ENCODE assay signal across 8 mouse cellular contexts in the genomic region with DNA sequence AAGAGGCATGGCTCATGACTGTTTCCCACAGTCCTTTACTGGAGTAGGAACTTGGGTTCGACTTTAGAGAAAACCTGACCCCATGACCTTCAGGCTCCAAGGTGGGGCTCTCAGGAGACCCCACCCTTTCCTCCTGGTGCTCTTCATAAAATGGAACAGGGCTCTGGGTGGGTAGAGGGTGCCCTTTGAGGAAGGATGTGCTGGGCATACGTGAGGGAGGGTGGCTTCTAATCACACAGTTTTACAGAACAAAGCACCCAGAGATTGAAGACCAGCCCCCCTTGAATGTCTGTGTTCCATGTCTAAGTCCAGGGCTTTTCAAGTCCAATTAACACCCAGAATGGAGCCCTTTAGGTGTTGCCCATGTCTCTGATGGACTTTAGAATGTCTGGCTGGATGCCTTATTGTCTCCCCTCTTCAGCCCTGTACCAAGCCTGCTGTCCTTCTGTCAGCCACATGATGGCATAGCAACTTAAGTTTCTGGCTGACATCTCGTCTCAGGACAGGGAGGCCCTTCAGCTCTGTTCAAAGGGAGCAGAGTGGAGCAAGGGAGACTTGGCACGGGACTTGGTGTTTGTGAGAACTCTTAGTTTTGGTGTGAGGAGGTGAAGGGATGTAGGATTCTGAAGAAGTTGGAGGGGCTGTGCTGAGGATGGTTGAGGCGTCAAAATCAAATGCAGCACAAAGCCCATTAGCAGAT.
DNase-seq lines count a peak whose midpoint lies in the region; ATAC-seq lines count a peak whose summit lies in the region.

No protein-coding gene starts in this region.

- H3K9me3 ChIP-seq in embryonic facial prominence, embryonic 10.5 days: no peaks in the 10 kb centered on the region
- H3K9me3 ChIP-seq in heart, embryonic 12.5 days (replicated peaks): no peaks in the 10 kb centered on the region
- H3K9me3 ChIP-seq in lung, embryonic 15.5 days: no peaks in the 10 kb centered on the region

- H3K27me3 ChIP-seq in embryonic facial prominence, embryonic 10.5 days (replicated peaks; ENCODE audit: low read depth, poor library complexity, severe bottlenecking): peaks cover 9% of the 10 kb centered on the region; the same call in 1 of the 2 replicates
- peaks cover 15% of the 10 kb centered on the region; the same call in 1 of the 2 replicates for H3K27me3 ChIP-seq in heart, embryonic 12.5 days (replicated peaks)
- H3K27me3 ChIP-seq in lung, embryonic 15.5 days: peaks cover 5% of the 10 kb centered on the region; the same call in 1 of the 2 replicates

- H3K4me2 ChIP-seq in heart, embryonic 12.5 days: no peak overlapping the region
- H3K4me2 ChIP-seq in lung, embryonic 15.5 days: no peak overlapping the region

- H3K4me3 ChIP-seq in embryonic facial prominence, embryonic 10.5 days: no peak overlapping the region
- no peak overlapping the region for H3K4me3 ChIP-seq in heart, embryonic 12.5 days
- no peak overlapping the region for H3K4me3 ChIP-seq in lung, embryonic 15.5 days

- no peak overlapping the region for H3K27ac ChIP-seq in embryonic facial prominence, embryonic 10.5 days (replicated peaks)
- H3K27ac ChIP-seq in heart, embryonic 12.5 days (ENCODE audit: poor library complexity, severe bottlenecking): no peak overlapping the region
- H3K27ac ChIP-seq in lung, embryonic 15.5 days: no peak overlapping the region

- peaks cover 7% of the 10 kb centered on the region for H3K4me1 ChIP-seq in embryonic facial prominence, embryonic 10.5 days
- H3K4me1 ChIP-seq in heart, embryonic 12.5 days (replicated peaks): no peaks in the 10 kb centered on the region
- H3K4me1 ChIP-seq in lung, embryonic 15.5 days: no peaks in the 10 kb centered on the region

- ATAC-seq in heart, embryonic 12.5 days (ENCODE audit: insufficient number of reproducible peaks, low FRiP score): peak; percentile 48; the same call in 1 of the 2 replicates
- peak; percentile 72 for ATAC-seq in lung, embryonic 15.5 days (ENCODE audit: borderline replicate concordance, extremely low read depth, low FRiP score, low TSS enrichment)
- no peak for ATAC-seq in granulocyte monocyte progenitor cell, adult 5-6 weeks (replicated peaks; ENCODE audit: poor library complexity, severe bottlenecking)

- DNase-seq in A20 (ENCODE audit: low read depth, low spot score): peak; percentile 58
- DNase-seq in adrenal gland, adult (ENCODE audit: inconsistent age in 2 of 2, low spot score in 1 of 2): peak; percentile 72 to 89
- DNase-seq in embryonic facial prominence, embryonic 10.5 days (ENCODE audit: low spot score): peak; percentile 58
- DNase-seq in kidney, postnatal 25 days: peak; percentile 58 to 59
- peak; percentile 30 for DNase-seq in retina, postnatal 7 days (ENCODE audit: low read depth, low spot score)

- no peaks in the 10 kb centered on the region for H3K36me3 ChIP-seq in embryonic facial prominence, embryonic 10.5 days (replicated peaks)
- no peaks in the 10 kb centered on the region for H3K36me3 ChIP-seq in heart, embryonic 12.5 days
- H3K36me3 ChIP-seq in lung, embryonic 15.5 days: no peaks in the 10 kb centered on the region

- WGBS in embryonic facial prominence, embryonic 10.5 days: 51% methylated on average over 5 of the region's 5 CpGs
- 46% methylated on average over 5 of the region's 5 CpGs for WGBS in heart, embryonic 12.5 days
- WGBS in lung, embryonic 15.5 days: 43% methylated on average over 5 of the region's 5 CpGs

- H3K9ac ChIP-seq in heart, embryonic 12.5 days: no peak overlapping the region
- H3K9ac ChIP-seq in lung, embryonic 15.5 days: no peak overlapping the region

Comparison
In these comparisons a context has a peak if more than half of its experiments do, and no peak if none do; other contexts are left out.
1. DNase-seq: peak in every context shown above with its lines; median percentile 80 in adrenal gland, adult; 58 in kidney, postnatal 25 days; 58 in A20; 58 in embryonic facial prominence, embryonic 10.5 days; 30 in retina, postnatal 7 days.